Mouse (Mus musculus) neutrophil, adult 65 days (primary cell): ENCODE measurements around the gene Pknox1. TPM values are rescaled to one million over a fixed set of nuclear protein-coding genes. Genes with fewer than 3 reads are reported as not detected.

ENCODE experiments used
- total RNA-seq: library from RNA; stranded (reverse); gene quantifications from 2 replicates; pipeline ENCODE4 v1.2.4, GENCODE M21; 2023

Gene Pknox1
- 70.1 and 80.5 TPM in 2 replicates for total RNA-seq

GRCm38 (mm10) chr17:31564015-31564857 lies at the start of gene Pknox1:
Gene Pknox1, plus strand, starts transcription at chr17:31564734.

GRCm38 (mm10) chr17:31519946-31520838 lies 44.3 kb upstream of the Pknox1 start, which contains the start of the genes Wdr4 and Ndufv3:
Gene Wdr4, minus strand, starts transcription at chr17:31519980.
Gene Ndufv3, plus strand, starts transcription at chr17:31520115.

GRCm38 (mm10) chr17:31636942-31637811 lies 72.6 kb downstream of the Pknox1 start, which contains the start of gene Cbs:
Gene Cbs, minus strand, starts transcription at chr17:31637238.

Other genes starting within 250 kb of the Pknox1 start
- gene Pde9a, start 178.5 kb upstream of the Pknox1 start, total RNA-seq = 1.2 TPM in 1 of 2 replicates, not detected in the other
- gene Wdr4, start 44.8 kb upstream of the Pknox1 start, total RNA-seq = 7.3 and 16.8 TPM in 2 replicates
- 84.2 and 91.2 TPM in 2 replicates for gene Ndufv3, start 44.6 kb upstream of the Pknox1 start, total RNA-seq
- not detected in 2 replicates for gene Cbs, start 72.5 kb downstream of the Pknox1 start, total RNA-seq
- 242 and 286 TPM in 2 replicates for gene U2af1, start 94.2 kb downstream of the Pknox1 start, total RNA-seq
- not detected in 2 replicates for gene Cryaa, start 113.1 kb downstream of the Pknox1 start, total RNA-seq